Mouse (Mus musculus): ENCODE measurements around the gene Pebp1.

Pebp1 gene

DNA sequence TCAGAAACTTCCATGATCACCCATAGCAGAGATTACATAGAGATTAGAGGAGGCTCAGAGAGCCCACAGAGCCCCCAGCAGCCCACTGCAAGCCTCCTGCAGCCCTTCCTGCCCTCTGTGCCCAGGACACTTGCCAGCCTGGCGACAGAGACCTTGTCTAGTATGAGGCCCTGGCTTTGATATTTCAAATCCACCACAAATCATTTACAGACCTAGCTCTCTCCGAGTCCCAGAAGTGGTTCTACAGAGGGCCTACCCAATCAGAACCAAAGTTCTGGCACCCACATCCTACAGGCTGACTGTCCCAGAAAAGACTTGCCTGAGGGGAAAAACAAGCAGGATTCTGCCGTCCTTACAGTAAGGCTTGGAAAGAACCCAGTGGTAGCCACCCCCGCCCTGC is 2.2 kb downstream of the Pebp1 start:
- DNase-seq: no peak

GRCm38 (mm10) chr5:117284682-117285081 is 2.7 kb downstream of the Pebp1 start:
- DNase-seq: no peak

GRCm38 (mm10) chr5:117284029-117284428 is 3.4 kb downstream of the Pebp1 start:
- DNase-seq: peak; percentile 56

DNA sequence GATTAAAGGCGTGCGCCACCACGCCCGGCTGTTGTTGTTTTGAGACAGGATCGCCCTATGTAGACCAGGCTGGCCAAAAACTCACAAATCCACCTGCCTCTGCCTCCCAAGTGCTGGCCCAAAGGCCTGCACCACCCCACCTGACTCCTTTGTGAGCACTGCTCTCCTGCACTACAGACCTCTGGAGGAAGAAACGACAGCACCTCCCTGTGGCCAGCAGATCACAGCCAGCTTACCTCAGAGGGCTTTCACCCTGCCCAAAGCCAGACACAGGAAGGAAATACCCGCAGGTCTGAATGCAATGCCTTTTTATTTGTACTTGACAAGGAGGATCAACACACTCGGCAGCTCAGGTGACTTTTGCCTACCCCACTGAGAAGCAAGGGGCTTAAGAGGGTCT is 5.1 kb downstream of the Pebp1 start:
- DNase-seq: no peak

DNA sequence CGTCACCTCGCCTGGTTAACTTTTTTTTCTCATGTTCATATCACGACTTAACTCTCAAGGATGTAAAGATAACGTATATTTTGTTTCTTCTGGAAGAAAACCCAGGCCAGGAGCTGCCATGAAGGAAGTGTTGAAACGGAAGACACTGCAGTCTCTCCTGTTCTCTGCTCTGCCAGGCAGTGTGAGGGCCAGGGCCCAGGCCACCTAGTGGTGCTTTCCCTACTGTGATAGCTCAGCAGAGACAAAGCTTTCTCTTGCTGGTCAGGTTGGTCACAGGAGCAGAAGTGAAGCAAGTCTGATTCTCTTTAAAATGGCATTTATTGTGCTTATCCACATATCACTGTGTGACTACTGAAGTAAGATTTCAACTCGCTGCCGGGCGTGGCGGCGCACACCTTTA is 5.9 kb downstream of the Pebp1 start:
- DNase-seq: no peak

DNA sequence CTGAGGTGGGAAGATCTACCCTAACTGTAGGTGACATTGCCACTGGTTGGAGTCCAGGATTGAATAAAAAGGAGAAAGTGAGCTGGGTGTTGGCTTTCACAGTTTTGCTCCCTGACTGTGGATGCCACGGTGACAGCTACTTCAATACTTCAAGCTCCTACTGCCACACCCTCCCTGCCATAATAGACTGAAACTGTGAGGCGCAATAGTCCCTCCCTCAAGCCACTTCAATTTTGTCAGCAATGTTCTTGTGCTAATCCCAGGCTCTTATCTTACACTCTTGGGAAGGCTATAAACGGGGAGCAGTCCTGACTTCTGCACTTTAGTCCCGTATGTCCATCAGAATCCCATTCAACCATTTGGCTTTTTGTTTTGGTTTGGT is 7.8 kb downstream of the Pebp1 start:
- no peak for DNase-seq

- DNase-seq: no peak
These were observed 8.4 kb downstream of the Pebp1 start for GRCm38 (mm10) chr5:117278809-117279668.

- no peak for DNase-seq
These were observed 9.6 kb downstream of the Pebp1 start for GRCm38 (mm10) chr5:117277784-117278183.

GRCm38 (mm10) chr5:117274817-117275216 is 12.6 kb downstream of the Pebp1 start:
- DNase-seq: no peak

GRCm38 (mm10) chr5:117271945-117272344 is 15.5 kb downstream of the Pebp1 start:
- no peak for DNase-seq

DNA sequence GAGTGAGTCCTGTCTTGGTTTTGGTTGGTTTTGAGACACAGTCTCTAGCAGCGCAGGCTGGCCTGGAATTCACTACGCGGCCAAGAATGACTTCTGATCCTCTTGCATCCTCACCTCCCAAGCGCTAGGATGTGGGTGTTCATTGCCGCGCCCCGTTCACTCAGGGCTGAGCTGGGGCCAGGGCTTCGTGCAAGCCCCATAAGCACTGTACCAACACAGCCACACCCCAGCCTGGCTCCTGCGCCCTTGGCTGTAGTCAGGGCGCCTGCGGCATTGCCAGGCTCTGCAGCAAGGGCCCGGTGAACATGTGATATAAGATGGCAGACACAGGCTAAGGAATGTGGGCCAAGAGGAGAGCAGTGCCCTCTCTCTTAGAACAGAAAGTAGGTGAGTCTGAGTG is 18.0 kb downstream of the Pebp1 start:
- no peak for DNase-seq

DNA sequence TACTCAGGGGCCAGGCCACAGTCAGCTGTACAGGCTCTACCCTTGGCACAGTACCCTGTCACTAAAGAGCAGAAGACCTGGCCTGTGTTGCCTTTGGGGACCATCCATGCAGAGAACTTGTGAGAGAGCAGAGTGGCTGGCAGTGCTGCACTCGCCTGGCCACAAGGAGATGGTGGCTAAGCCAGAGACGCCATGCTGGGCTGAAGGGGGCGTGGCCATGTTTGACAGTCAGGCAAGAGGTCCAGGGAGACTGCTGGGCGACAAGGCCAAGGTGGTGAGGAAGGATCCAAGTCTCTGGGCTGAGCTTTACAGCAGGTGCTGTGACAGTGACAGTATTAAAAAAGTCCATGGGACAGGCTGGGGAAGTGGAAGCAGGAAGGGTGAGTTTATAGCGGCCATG is 18.7 kb downstream of the Pebp1 start:
- DNase-seq: no peak

DNA sequence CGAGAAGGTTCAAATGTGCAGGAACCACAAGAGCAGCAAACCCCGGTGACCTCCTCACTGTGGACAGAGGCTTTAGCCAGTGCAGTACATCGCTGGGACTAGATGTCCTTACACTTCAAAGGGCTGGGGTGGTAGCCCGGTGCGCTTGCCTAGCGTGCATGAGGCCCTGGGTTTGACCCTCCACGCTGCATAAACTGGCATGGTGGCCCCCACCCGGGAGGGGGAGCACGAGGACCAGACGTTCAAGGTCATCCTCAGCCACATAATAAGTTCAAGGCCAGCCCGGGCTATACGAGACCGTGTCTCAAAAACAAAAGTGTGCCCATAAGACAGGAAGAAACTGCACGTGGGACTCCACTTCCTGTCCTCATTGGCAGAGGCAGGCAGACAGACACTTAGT is 19.5 kb downstream of the Pebp1 start:
- DNase-seq: no peak

GRCm38 (mm10) chr5:117264701-117265100 is 22.7 kb downstream of the Pebp1 start:
- DNase-seq: no peak

DNA sequence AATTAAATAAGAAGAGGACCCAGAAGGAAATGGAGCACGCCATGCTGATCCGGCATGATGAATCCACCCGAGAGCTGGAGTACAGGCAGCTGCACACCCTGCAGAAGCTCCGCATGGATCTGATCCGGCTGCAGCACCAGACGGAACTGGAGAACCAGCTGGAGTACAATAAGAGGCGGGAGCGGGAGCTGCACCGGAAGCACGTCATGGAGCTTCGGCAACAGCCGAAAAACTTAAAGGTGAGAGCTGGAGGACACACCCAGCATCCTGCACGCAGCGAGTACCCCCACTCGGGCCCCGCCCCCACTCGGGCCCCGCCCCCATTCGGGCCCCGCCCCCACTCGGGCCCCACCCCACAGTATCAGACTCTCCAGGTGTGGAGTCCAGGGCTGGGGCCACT is 23.9 kb downstream of the Pebp1 start:
- DNase-seq: no peak

DNA sequence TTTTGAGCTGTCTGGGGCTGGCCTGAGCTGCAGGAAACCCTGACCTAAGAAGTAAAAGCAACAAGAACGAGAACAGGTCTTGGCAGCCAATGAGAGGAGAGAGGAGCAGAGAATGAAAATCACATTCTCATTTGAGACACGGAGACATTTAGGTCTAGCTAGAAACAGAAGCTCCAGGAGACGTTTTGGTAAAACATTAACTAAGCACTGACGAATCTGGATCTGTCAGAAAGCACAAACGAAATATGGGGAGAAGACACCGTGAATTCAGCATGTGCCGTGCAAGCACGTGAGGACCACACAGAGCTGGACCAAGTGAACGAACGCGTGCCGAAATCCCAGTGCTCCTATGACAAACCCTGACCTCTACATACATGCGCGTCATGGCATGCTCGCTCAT is 29.1 kb downstream of the Pebp1 start:
- no peak for DNase-seq

- DNase-seq: no peak
These were observed 35.7 kb downstream of the Pebp1 start for GRCm38 (mm10) chr5:117251763-117252162.

DNA sequence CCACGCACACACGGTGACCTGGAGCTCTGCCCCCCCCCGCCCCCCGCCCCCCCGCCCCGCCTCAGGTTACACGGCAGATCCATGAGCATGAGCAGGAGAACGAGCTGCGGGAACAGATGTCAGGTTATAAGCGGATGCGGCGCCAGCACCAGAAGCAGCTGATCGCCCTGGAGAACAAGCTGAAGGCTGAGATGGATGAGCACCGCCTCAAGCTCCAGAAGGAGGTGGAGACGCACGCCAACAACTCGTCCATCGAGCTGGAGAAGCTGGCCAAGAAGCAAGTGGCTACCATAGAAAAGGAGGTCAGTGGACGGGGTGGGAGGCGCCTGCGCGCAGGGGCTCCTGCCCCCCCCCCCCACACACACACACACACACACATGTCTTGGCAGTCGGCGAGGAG is 36.6 kb downstream of the Pebp1 start:
- DNase-seq: no peak

DNA sequence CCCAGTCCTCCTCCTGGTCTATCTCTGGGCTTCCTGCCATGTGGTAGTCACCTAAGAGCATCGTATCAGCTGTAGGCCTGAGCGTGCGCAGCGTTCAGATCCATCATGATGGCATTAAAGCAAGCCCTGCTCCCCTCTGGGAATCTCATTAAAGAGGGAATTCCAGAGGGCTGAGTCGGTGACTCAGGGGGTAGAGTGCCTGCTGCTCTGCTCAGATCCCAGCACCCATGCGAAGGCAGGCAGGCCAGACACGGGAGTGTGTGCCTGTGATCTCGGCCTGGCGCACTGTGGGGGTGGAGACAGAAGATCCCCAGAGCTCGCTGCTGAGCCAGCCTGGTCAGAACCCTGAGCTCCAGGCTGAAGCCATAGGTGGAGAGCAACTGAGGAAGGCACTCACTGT is 39.1 kb downstream of the Pebp1 start:
- DNase-seq: no peak

DNA sequence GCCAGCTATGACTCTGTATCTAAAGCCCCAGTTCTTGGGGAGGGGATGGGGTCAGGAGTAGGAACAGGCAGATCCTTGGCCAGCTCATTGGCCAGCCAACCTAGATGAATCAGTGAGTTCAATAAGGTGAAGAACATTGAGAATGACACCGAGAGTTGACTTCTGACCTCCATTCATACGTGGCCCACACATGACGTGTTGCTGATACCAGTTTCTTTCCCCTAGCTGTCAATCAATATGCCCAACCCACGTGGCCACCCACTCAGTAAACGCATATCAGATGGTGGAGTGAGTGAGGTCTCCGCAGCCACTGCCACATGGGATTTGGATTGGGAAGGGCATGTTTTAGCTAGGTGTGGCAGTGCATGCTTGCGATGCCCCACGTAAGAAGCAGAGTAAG is 42.3 kb downstream of the Pebp1 start:
- no peak for DNase-seq

- DNase-seq: peak; percentile 33
These were observed 44.5 kb downstream of the Pebp1 start for GRCm38 (mm10) chr5:117242671-117243478.

DNA sequence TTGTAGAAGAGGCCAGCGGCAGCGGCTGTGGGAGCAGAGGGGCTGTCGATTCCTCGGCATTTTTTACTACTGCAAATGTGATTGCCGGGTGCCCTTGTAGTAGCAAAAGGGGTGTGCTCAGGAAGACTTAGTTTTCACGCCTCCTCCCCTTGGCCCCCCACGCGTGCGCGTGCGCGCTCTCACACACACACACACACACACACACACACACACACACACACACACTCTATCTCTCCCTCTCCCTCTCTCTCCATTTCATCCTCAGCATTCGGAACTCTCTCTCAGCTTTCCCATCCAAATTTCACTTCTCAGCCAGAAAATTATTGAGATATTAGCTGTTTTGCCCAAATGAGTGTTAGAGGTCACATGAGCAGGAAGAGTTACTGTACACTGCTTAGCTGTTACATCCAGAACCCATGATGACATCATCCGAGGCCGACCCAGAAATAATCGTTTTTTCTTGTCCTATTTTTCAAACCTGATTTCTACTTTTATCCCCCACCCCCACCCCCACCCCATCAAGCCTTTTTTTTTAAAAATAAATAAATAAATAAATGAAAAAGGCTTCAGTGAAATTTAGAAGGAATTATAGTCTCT is 45.4 kb downstream of the Pebp1 start:
- DNase-seq: peak; percentile 73

- DNase-seq: peak; percentile 61
These were observed 46.6 kb downstream of the Pebp1 start for GRCm38 (mm10) chr5:117240761-117241322.

All from right cerebral cortex, postnatal 4 days (tissue).